Mouse (Mus musculus): Measurements from ENCODE around the gene Enthd1.

Gene Enthd1

GRCm38 (mm10) chr15:80574211-80575040, 9.5 kb upstream of the Enthd1 start:
- DNase-seq (ENCODE audit: extremely low spot score, low spot score), result no peak

- DNase-seq (ENCODE audit: extremely low spot score, low spot score), result no peak
Measured at GRCm38 (mm10) chr15:80572811-80573520, 8.0 kb upstream of the Enthd1 start.

- no peak for DNase-seq (ENCODE audit: extremely low spot score, low spot score)
Measured at GRCm38 (mm10) chr15:80572291-80572690, 7.3 kb upstream of the Enthd1 start, which contains the start of gene Grap2. Grap2 (plus strand) TSS chr15:80572594.

DNA sequence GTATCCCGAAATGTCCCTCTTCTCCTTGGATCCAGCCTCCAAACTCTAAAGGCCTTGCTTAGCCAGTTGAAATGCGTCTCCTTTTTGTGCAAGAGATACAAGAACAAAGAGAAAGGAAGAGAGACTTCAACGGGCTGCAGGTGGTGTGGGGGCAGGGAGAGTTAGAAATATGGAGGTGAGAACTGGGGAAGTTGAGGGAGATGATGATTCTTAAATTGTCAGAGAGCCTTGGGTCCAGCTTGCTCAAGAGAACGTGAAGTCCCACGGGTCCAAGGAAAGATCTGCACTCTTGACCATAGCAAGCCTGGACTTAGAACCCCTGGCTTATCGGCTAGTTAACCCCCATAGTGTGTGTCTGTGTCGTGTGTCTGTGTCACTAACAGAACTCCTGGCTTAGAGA, 6.7 kb upstream of the Enthd1 start:
- DNase-seq (ENCODE audit: extremely low spot score, low spot score), result no peak

- no peak for DNase-seq (ENCODE audit: extremely low spot score, low spot score)
Measured at GRCm38 (mm10) chr15:80570226-80570625, 5.3 kb upstream of the Enthd1 start.

DNA sequence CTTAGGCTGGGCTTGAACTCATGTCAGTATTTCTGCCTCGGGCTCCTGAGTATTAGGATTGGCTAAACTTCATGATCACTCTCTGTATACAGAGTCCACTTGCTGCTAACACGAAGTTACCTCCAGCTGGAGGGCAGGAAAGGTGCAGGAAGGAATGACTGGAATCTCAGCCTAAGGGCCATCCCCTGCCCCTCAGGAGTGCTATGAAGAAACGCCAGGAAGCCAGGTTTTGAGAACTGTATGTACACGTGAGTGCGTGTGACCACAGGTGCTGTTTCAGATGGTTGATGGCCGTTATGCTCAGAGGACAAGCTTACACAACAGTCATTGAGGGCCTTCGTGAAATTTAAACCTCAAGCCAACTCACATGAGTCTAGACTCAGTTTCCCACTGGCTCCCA, 4.2 kb upstream of the Enthd1 start:
- DNase-seq (ENCODE audit: extremely low spot score, low spot score), result no peak

- DNase-seq (ENCODE audit: extremely low spot score, low spot score), result no peak
Measured at GRCm38 (mm10) chr15:80567731-80568130, 2.8 kb upstream of the Enthd1 start.

- no peak for DNase-seq (ENCODE audit: extremely low spot score, low spot score)
Measured at GRCm38 (mm10) chr15:80567139-80567538, 2.2 kb upstream of the Enthd1 start.

- no peak for DNase-seq (ENCODE audit: extremely low spot score, low spot score)
Measured at GRCm38 (mm10) chr15:80566696-80567095, 1.7 kb upstream of the Enthd1 start.

DNA sequence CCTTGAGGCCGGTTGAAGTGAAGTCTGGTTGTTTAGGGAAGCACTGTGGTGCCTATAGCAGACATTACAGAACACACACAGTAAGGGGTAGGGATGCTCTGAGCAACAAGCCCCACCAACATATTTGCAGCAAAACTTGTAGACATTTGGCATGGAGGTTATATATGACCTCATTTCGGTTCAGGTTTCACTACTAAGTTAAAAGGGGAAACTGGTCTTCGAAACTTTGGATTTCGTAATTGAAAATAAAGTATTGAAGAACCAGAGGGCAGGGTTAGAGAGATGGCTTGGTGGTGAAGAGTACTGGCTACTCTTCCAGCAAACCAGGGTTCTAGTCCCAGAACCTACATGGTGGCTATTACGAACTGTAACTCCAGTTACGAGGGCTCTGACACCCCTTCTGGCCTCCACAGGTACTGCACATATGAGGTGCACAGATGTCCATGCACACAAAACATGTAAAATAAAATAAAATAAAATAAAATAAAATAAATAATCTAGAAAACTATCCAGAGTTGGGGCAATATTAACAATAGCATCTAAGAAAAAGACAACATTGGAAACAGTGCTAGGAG, 1.2 kb downstream of the Enthd1 start:
- no peak for DNase-seq (ENCODE audit: extremely low spot score, low spot score)

DNA sequence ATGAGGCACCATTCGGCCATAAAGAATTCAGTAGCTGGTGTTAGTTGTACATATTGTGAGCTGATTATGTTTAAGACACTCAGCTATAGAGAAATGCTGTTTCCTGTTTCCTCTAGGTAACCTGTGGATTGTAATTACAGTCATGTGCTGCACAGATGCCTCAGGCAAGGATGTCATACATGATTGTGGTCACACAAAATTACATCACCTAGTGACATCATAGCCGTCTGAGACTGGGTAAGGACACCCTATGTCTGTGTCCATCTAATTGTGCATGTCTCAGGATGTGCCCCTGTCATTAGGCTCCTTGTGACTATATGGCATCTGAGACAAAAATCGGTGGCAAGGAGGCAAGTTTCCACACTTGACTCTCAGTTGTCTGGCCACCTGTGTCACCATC, 2.5 kb downstream of the Enthd1 start:
- DNase-seq (ENCODE audit: extremely low spot score, low spot score), result no peak

- DNase-seq (ENCODE audit: extremely low spot score, low spot score), result no peak
Measured at GRCm38 (mm10) chr15:80560646-80561580, 4.0 kb downstream of the Enthd1 start.

GRCm38 (mm10) chr15:80559978-80560377, 5.0 kb downstream of the Enthd1 start:
- DNase-seq (ENCODE audit: extremely low spot score, low spot score), result no peak

GRCm38 (mm10) chr15:80559534-80559933, 5.4 kb downstream of the Enthd1 start:
- no peak for DNase-seq (ENCODE audit: extremely low spot score, low spot score)

- DNase-seq (ENCODE audit: extremely low spot score, low spot score), result no peak
Measured at GRCm38 (mm10) chr15:80557745-80558144, 7.2 kb downstream of the Enthd1 start.

- DNase-seq (ENCODE audit: extremely low spot score, low spot score), result no peak
Measured at GRCm38 (mm10) chr15:80556021-80556420, 8.9 kb downstream of the Enthd1 start.

DNA sequence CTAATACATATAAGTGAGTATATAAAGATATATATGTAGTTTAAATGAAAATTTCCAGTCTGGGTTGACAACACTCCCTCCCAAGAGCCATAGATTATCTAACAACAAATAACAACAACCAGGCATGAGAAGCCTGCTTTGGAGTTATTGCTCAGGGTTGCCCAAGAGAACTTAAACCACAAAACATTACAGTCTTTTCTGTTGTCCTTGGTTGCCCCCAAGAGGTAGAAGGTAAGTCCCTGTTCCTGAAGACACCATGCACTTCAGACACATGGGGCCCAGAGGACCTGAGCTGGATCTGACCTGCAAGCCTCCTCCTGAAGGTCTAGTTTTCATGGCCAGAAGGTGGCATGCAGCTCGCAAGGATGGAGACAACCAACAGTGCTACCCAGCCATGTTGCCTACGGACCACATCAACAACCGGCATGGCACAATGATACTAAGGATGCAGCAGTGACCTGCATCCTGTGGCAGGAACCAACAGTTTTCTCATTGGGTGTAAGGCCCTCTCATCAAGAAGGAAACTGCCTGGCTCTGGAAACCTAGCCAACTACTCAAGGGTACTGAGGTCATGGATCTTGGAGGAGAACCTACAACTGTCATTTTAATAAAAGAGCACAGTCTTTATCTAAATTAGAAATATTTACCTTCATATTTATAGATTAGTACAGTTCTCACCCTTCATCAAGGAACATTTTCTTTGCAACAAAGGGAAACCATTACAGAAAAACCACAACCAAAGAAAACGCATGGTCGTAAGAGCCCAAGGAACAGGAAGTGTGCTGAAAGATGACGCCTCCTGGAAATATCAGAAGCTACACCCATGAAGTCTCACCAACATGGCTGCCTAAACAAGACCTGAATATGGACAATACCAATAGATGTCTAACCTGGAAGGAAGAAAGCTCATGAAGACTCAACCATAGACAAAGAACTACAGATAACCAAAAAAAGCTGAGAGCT, 9.8 kb downstream of the Enthd1 start:
- DNase-seq (ENCODE audit: extremely low spot score, low spot score), result no peak

DNA sequence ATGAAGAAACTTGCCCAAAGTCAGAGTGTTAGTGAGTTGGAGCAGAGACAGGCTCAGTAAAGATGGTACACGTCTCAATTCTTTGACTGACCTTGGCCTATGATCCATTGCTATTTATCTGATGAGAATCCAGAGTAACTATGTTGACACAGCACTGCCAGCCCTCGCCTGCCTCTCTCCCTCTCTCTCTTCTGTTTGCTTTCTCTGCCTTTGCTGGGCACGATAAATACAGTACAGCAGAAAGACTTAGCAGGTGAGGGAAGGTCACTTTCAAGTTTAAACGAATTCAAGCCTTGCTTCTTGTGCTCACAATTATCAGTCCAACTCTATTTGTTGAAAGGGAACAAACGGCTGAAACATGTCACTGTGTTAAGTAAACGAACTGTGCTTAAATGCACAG, 19.5 kb downstream of the Enthd1 start:
- DNase-seq (ENCODE audit: extremely low spot score, low spot score), result no peak

GRCm38 (mm10) chr15:80544115-80544514, 20.8 kb downstream of the Enthd1 start:
- DNase-seq (ENCODE audit: extremely low spot score, low spot score), result no peak
